Mouse (Mus musculus) brown adipose tissue, adult 24 weeks (tissue): ENCODE data around the gene Ddx11. TPM values are rescaled to one million over a fixed set of nuclear protein-coding genes. Genes with fewer than 3 reads are reported as not detected.
A peak's percentile ranks its signal among the peaks of the same experiment; 100 is the strongest.

ENCODE experiments used
- H3K27ac ChIP-seq: fragments of 200-500 bp; replicated peaks from 2 replicates; pipeline ENCODE4 v1.5.1; 2012; ENCODE audit warnings: low read depth, mild to moderate bottlenecking, low read length
- H3K4me1 ChIP-seq: fragments of 200-500 bp; 2 replicates; pipeline ENCODE4 v1.6.1; 2012; ENCODE audit warnings: low read length, mixed read lengths; ENCODE audit not compliant: control insufficient read depth, insufficient read depth, insufficient read length
- H3K4me3 ChIP-seq: fragments of 200-500 bp; 2 replicates; pipeline ENCODE4 v1.5.1; 2012; ENCODE audit warnings: low read depth, mild to moderate bottlenecking, low read length, moderate library complexity; ENCODE audit not compliant: insufficient read depth
- polyA plus RNA-seq: library from polyadenylated mRNA; stranded (reverse); fragments of >200 nt; gene quantifications from 2 replicates; pipeline ENCODE4 v1.2.4, GENCODE M21; 2012; ENCODE audit not compliant: missing spikeins, insufficient read depth, insufficient read length

Ddx11 gene
- polyA plus RNA-seq, result 0.71 TPM in 1 of 2 replicates, not detected in the other

- peak within 1 kb of the TSS; percentile 73 for H3K27ac ChIP-seq
- no peaks in the 10 kb centered on the region for H3K4me1 ChIP-seq
- peak within 1 kb of the TSS; percentile 90 for H3K4me3 ChIP-seq
These were observed at the start of gene Ddx11 for GRCm38 (mm10) chr17:66123066-66123815. Gene Ddx11 (plus strand): TSS chr17:66123520.

- Histone ChIP-seq H3K27ac (no peak overlapping the region), H3K4me3 (no peak overlapping the region)
These were observed 49.3 kb upstream of the Ddx11 start for GRCm38 (mm10) chr17:66073971-66074370.

GRCm38 (mm10) chr17:66075827-66076173 is 47.5 kb upstream of the Ddx11 start:
- peak overlapping the region; percentile 91 for H3K4me3 ChIP-seq
- H3K4me1 ChIP-seq, result peaks cover 3% of the 10 kb centered on the region; the same call in 1 of the 2 replicates
- peak overlapping the region; percentile 69 for H3K27ac ChIP-seq

More at GRCm38 (mm10) chr17:66073971-66074370, 49.3 kb upstream of the Ddx11 start:
- peaks cover 3% of the 10 kb centered on the region; the same call in 1 of the 2 replicates for H3K4me1 ChIP-seq

GRCm38 (mm10) chr17:66076174-66076927 is 47.0 kb upstream of the Ddx11 start:
- H3K4me3 ChIP-seq, result peak overlapping the region; percentile 91
- peak overlapping the region; percentile 69 for H3K27ac ChIP-seq
- peaks cover 3% of the 10 kb centered on the region; the same call in 1 of the 2 replicates for H3K4me1 ChIP-seq

GRCm38 (mm10) chr17:66076934-66077333 is 46.4 kb upstream of the Ddx11 start, which contains the start of gene Ankrd12:
Gene Ankrd12 (minus strand): TSS chr17:66077089.
- Histone ChIP-seq H3K4me1 (peaks cover 3% of the 10 kb centered on the region; the same call in 1 of the 2 replicates), H3K4me3 (peak within 1 kb of the TSS; percentile 91), H3K27ac (peak within 1 kb of the TSS; percentile 69)

- peak overlapping the region; percentile 33; the same call in 1 of the 2 replicates for H3K27ac ChIP-seq
- H3K4me3 ChIP-seq, result peak overlapping the region; percentile 91
These were observed 45.9 kb upstream of the Ddx11 start for GRCm38 (mm10) chr17:66077437-66077850.

GRCm38 (mm10) chr17:66084486-66084885 is 38.8 kb upstream of the Ddx11 start:
- no peaks in the 10 kb centered on the region for H3K4me1 ChIP-seq

More at GRCm38 (mm10) chr17:66077437-66077850, 45.9 kb upstream of the Ddx11 start:
- H3K4me1 ChIP-seq, result peaks cover 3% of the 10 kb centered on the region; the same call in 1 of the 2 replicates

GRCm38 (mm10) chr17:66085038-66085437 is 38.3 kb upstream of the Ddx11 start:
- Histone ChIP-seq H3K4me1 (no peaks in the 10 kb centered on the region), H3K4me3 (no peak overlapping the region), H3K27ac (no peak overlapping the region)

More at GRCm38 (mm10) chr17:66084486-66084885, 38.8 kb upstream of the Ddx11 start:
- Histone ChIP-seq H3K4me3 (no peak overlapping the region), H3K27ac (no peak overlapping the region)

- Histone ChIP-seq H3K27ac (no peak overlapping the region), H3K4me3 (no peak overlapping the region), H3K4me1 (no peaks in the 10 kb centered on the region)
These were observed 33.1 kb upstream of the Ddx11 start for GRCm38 (mm10) chr17:66090251-66090650.

GRCm38 (mm10) chr17:66091392-66091791 is 31.9 kb upstream of the Ddx11 start:
- H3K4me1 ChIP-seq, result no peaks in the 10 kb centered on the region
- H3K4me3 ChIP-seq, result no peak overlapping the region
- H3K27ac ChIP-seq, result no peak overlapping the region

GRCm38 (mm10) chr17:66092065-66092464 is 31.3 kb upstream of the Ddx11 start:
- Histone ChIP-seq H3K4me1 (0 out of 2 replicates have a peak, but pooled peaks cover 3% of the 10 kb centered on the region), H3K27ac (no peak overlapping the region), H3K4me3 (no peak overlapping the region)

GRCm38 (mm10) chr17:66092664-66093063 is 30.7 kb upstream of the Ddx11 start:
- H3K4me1 ChIP-seq, result 0 out of 2 replicates have a peak, but pooled peaks cover 3% of the 10 kb centered on the region
- no peak overlapping the region for H3K27ac ChIP-seq
- no peak overlapping the region for H3K4me3 ChIP-seq

GRCm38 (mm10) chr17:66100566-66101379 is 22.5 kb upstream of the Ddx11 start:
- peak overlapping the region; percentile 95 for H3K27ac ChIP-seq
- peaks cover 7% of the 10 kb centered on the region for H3K4me1 ChIP-seq
- H3K4me3 ChIP-seq, result peak overlapping the region; percentile 97
